8 mouse cellular contexts compared by ENCODE assay signal in genomic region chr5:131650381-131650891, GRCm38 (mm10).
A peak's percentile ranks its signal among the peaks of the same experiment; 100 is the strongest.
DNase-seq lines count a peak whose midpoint lies in the region; ATAC-seq lines count a peak whose summit lies in the region.

No protein-coding gene starts in this region.

- peak; percentile 71 for ATAC-seq in heart, embryonic 14.5 days (ENCODE audit: insufficient number of reproducible peaks, insufficient read depth, low FRiP score, low read depth)
- no peak for ATAC-seq in limb, embryonic 11.5 days (ENCODE audit: insufficient number of reproducible peaks, low FRiP score, low TSS enrichment, low read depth)

- peak; percentile 52 for DNase-seq in embryo, embryonic 10 days (ENCODE audit: low spot score)
- DNase-seq in embryo, embryonic 9.5 days (ENCODE audit: extremely low spot score): no peak
- peak; percentile 61 for DNase-seq in brain, adult 2 months (ENCODE audit: low read depth, low spot score)
- DNase-seq in limb, embryonic 11.5 days (ENCODE audit: low spot score): peak; percentile 47
- no peak for DNase-seq in urinary bladder, postnatal 10 days (ENCODE audit: low spot score)
- no peak for DNase-seq in right cerebral cortex, postnatal 14 days
- DNase-seq in thymus, postnatal 0 days (ENCODE audit: low spot score): no peak

- H3K4me3 ChIP-seq in heart, embryonic 14.5 days (ENCODE audit: control insufficient read depth in 1 of 2, insufficient read depth in 1 of 2, low read depth in 1 of 2, low read length in 2 of 2): no peak overlapping the region
- H3K4me3 ChIP-seq in limb, embryonic 11.5 days (ENCODE audit: low read depth, low read length): no peak overlapping the region

- H3K9me3 ChIP-seq in heart, embryonic 14.5 days (ENCODE audit: control insufficient read depth, low read length): no peaks in the 10 kb centered on the region
- no peaks in the 10 kb centered on the region for H3K9me3 ChIP-seq in limb, embryonic 11.5 days (ENCODE audit: control insufficient read depth, low read length)

- 27% methylated on average over 11 of the region's 11 CpGs for WGBS in heart, embryonic 14.5 days
- WGBS in limb, embryonic 11.5 days: 50% methylated on average over 11 of the region's 11 CpGs

- H3K27ac ChIP-seq in heart, embryonic 14.5 days (replicated peaks in 1 of 2; ENCODE audit: control insufficient read depth in 1 of 2, insufficient read depth in 1 of 2, low read depth in 2 of 2, low read length in 2 of 2): peak overlapping the region; percentile 89 to 91
- no peak overlapping the region for H3K27ac ChIP-seq in limb, embryonic 11.5 days (replicated peaks; ENCODE audit: low read depth, low read length)

- H3K4me2 ChIP-seq in heart, embryonic 14.5 days (ENCODE audit: low read length): peak overlapping the region; percentile 44
- no peak overlapping the region for H3K4me2 ChIP-seq in limb, embryonic 11.5 days (ENCODE audit: low read depth, severe bottlenecking)

- no peaks in the 10 kb centered on the region for H3K36me3 ChIP-seq in heart, embryonic 14.5 days (ENCODE audit: control insufficient read depth, insufficient read depth, low read length)
- H3K36me3 ChIP-seq in limb, embryonic 11.5 days (ENCODE audit: control insufficient read depth, insufficient read depth, low read length): no peaks in the 10 kb centered on the region

- no peaks in the 10 kb centered on the region for H3K27me3 ChIP-seq in heart, embryonic 14.5 days (ENCODE audit: control insufficient read depth, insufficient read depth, low read length)
- H3K27me3 ChIP-seq in limb, embryonic 11.5 days (ENCODE audit: control insufficient read depth, insufficient read depth, low read length): no peaks in the 10 kb centered on the region

- peak overlapping the region; percentile 50 for H3K9ac ChIP-seq in heart, embryonic 14.5 days (ENCODE audit: low read length)
- no peak overlapping the region for H3K9ac ChIP-seq in limb, embryonic 11.5 days (ENCODE audit: low read length)

- H3K4me1 ChIP-seq in heart, embryonic 14.5 days (ENCODE audit: control insufficient read depth in 2 of 2, insufficient read depth in 2 of 2, low read length in 2 of 2): peaks cover 18 to 33% of the 10 kb centered on the region in 2 experiments
- H3K4me1 ChIP-seq in limb, embryonic 11.5 days (ENCODE audit: control insufficient read depth, insufficient read depth, low read length): peaks cover 25% of the 10 kb centered on the region

Comparison
In these comparisons a context has a peak if more than half of its experiments do, and no peak if none do; other contexts are left out.
1. DNase-seq: peak in embryo, embryonic 10 days (single experiment), brain, adult 2 months (single experiment) and limb, embryonic 11.5 days (single experiment); none in embryo, embryonic 9.5 days (single experiment), urinary bladder, postnatal 10 days (single experiment), right cerebral cortex, postnatal 14 days (single experiment) and thymus, postnatal 0 days (single experiment).